Mouse (Mus musculus): ENCODE data around the gene Prkcz. TPM values are rescaled to one million over a fixed set of nuclear protein-coding genes. Genes with fewer than 3 reads are reported as not detected.

Gene Prkcz
- polyA plus RNA-seq, 1 experiment from 2014 or later, result 9.2 TPM

DNA sequence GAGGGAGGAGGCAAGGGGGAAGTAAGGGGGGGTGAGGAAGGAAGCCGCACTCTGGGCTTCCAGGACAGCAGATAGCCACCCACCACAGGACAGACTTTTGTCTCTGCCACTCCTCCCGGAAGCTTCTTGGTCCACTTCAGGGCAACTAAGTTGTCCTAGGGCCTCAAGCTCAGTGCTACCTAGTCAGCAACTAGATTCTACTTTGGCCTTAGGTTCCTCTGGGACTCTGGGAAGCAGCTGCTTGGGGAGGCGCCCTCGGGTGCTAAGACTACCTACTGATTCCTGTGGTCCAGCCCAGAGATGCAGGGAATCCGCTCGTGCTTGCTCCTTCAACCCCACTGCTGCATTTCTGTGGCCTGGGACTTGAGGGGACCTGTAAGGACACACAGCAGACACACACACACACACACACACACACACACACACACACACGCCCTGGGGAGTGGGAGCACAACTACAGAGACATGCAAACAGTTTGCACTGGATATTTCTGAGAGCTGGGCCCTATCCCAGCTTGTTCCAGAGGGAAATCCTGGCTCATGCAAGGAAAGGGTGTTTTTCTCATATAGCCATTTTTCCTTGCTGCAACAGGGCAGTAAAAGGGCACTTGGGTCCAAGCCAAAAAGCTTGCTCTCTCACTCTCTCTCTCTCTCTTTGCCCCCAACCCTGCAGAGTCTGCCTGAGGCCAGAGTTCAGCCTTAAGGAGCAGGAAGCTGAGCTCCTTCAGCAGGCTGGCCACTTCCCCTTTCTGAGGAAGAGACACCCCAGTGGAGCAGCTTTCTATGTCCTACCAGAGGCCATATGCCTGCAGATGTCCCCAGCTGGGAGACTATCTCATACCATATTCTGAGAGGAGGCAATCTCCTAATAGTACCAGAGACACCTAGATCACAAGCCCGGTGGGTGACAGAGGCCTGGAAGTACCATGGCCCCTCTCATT lies 126.5 kb downstream of the Prkcz start:
- Histone ChIP-seq H3K4me2 (replicated peaks) (peak overlapping the region; percentile 56), H3K27ac (peak overlapping the region; percentile 98), H3K9me3 (no peaks in the 10 kb centered on the region), H3K4me3 (peak overlapping the region; percentile 17; the same call in 1 of the 2 replicates), H3K4me1 (peaks cover 84% of the 10 kb centered on the region), H3K36me3 (no peaks in the 10 kb centered on the region), H3K27me3 (no peaks in the 10 kb centered on the region), H3K9ac (peak overlapping the region; percentile 58)
- 44% methylated on average over 8 of the region's 8 CpGs for WGBS
- 0 out of 2 replicates have a peak, but pooled peaks have one; percentile 2 for ATAC-seq (ENCODE audit: low FRiP score, low read depth)

GRCm38 (mm10) chr4:155233878-155234277 lies 127.3 kb downstream of the Prkcz start:
- peak; percentile 87 for ATAC-seq (ENCODE audit: low FRiP score, low read depth)
- whole genome bisulfite sequencing, result under 1% methylated on average over 10 of the region's 10 CpGs
- Histone ChIP-seq H3K4me3 (0 out of 2 replicates have a peak overlapping the region, but pooled peaks have one; percentile 3), H3K27ac (peak overlapping the region; percentile 98), H3K4me2 (replicated peaks) (peak overlapping the region; percentile 56), H3K36me3 (no peaks in the 10 kb centered on the region), H3K27me3 (no peaks in the 10 kb centered on the region), H3K9ac (peak overlapping the region; percentile 58; the same call in 1 of the 2 replicates), H3K9me3 (no peaks in the 10 kb centered on the region), H3K4me1 (peaks cover 84% of the 10 kb centered on the region)

GRCm38 (mm10) chr4:155228461-155228860 lies 132.7 kb downstream of the Prkcz start:
- peaks cover 38% of the 10 kb centered on the region for H3K4me1 ChIP-seq
- 67% methylated on average over 5 of the region's 5 CpGs for WGBS
- ATAC-seq (ENCODE audit: low FRiP score, low read depth), result no peak
- no peak overlapping the region for H3K9ac ChIP-seq
- H3K27ac ChIP-seq, result no peak overlapping the region
- H3K27me3 ChIP-seq, result no peaks in the 10 kb centered on the region
- H3K4me3 ChIP-seq, result no peak overlapping the region
- no peak overlapping the region for H3K4me2 ChIP-seq (replicated peaks)
- H3K9me3 ChIP-seq, result no peaks in the 10 kb centered on the region
- no peaks in the 10 kb centered on the region for H3K36me3 ChIP-seq

GRCm38 (mm10) chr4:155227986-155228385 lies 133.2 kb downstream of the Prkcz start:
- Histone ChIP-seq H3K9ac (no peak overlapping the region), H3K4me2 (replicated peaks) (no peak overlapping the region), H3K4me1 (peaks cover 35% of the 10 kb centered on the region), H3K9me3 (no peaks in the 10 kb centered on the region), H3K36me3 (no peaks in the 10 kb centered on the region), H3K4me3 (no peak overlapping the region), H3K27ac (no peak overlapping the region), H3K27me3 (no peaks in the 10 kb centered on the region)
- ATAC-seq (ENCODE audit: low FRiP score, low read depth), result no peak
- 79% methylated on average over 4 of the region's 4 CpGs for WGBS

- no peak overlapping the region for H3K4me3 ChIP-seq
- peaks cover 5% of the 10 kb centered on the region; the same call in 1 of the 2 replicates for H3K36me3 ChIP-seq
- H3K9me3 ChIP-seq, result no peaks in the 10 kb centered on the region
- WGBS, result 80% methylated on average over 5 of the region's 5 CpGs
- no peaks in the 10 kb centered on the region for H3K27me3 ChIP-seq
- H3K9ac ChIP-seq, result no peak overlapping the region
- H3K4me1 ChIP-seq, result peaks cover 16% of the 10 kb centered on the region
- no peak overlapping the region for H3K4me2 ChIP-seq (replicated peaks)
- no peak for ATAC-seq (ENCODE audit: low FRiP score, low read depth)
- no peak overlapping the region for H3K27ac ChIP-seq
Measured at GRCm38 (mm10) chr4:155225918-155226317, 135.2 kb downstream of the Prkcz start.

- Histone ChIP-seq H3K27ac (peak overlapping the region; percentile 97), H3K9ac (peak overlapping the region; percentile 79), H3K9me3 (no peaks in the 10 kb centered on the region), H3K27me3 (no peaks in the 10 kb centered on the region), H3K4me3 (peak overlapping the region; percentile 98), H3K4me1 (peaks cover 28% of the 10 kb centered on the region), H3K36me3 (peaks cover 5% of the 10 kb centered on the region; the same call in 1 of the 2 replicates), H3K4me2 (replicated peaks) (peak overlapping the region; percentile 74)
- ATAC-seq (ENCODE audit: low FRiP score, low read depth), result no peak
- 32% methylated on average over 20 of the region's 20 CpGs for WGBS
Measured at GRCm38 (mm10) chr4:155223594-155224528, 137.3 kb downstream of the Prkcz start.

- H3K4me1 ChIP-seq, result peaks cover 36% of the 10 kb centered on the region
- H3K4me3 ChIP-seq, result peak overlapping the region; percentile 98
- peak; percentile 99 for ATAC-seq (ENCODE audit: low FRiP score, low read depth)
- no peaks in the 10 kb centered on the region for H3K27me3 ChIP-seq
- H3K9me3 ChIP-seq, result no peaks in the 10 kb centered on the region
- H3K9ac ChIP-seq, result peak overlapping the region; percentile 79
- WGBS, result under 1% methylated on average over 53 of the region's 116 CpGs
- H3K36me3 ChIP-seq, result peaks cover 5% of the 10 kb centered on the region; the same call in 1 of the 2 replicates
- H3K27ac ChIP-seq, result peak overlapping the region; percentile 97
- peak overlapping the region; percentile 96 for H3K4me2 ChIP-seq (replicated peaks)
Measured at GRCm38 (mm10) chr4:155222841-155223593, 138.1 kb downstream of the Prkcz start.

DNA sequence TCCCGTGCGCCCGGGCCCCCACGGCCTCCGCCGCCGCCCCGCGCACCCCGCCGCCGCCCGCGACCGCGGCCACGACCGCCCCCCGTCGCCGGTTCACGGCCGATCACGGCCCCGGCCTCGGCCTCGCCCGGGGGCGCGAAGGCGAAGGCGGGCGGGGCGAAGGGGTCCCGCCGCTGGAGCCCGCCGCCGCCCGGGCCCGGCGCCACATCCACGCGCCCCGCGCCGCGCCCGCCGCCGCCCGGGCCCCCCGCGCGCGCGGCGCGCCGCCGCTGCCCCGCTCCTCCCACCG lies 138.7 kb downstream of the Prkcz start, which contains the start of gene Ski:
Gene Ski (minus strand): TSS at position 41 of the 289 bp plus-strand sequence.
- peaks cover 41% of the 10 kb centered on the region for H3K4me1 ChIP-seq
- H3K9me3 ChIP-seq, result no peaks in the 10 kb centered on the region
- peaks cover 7% of the 10 kb centered on the region for H3K36me3 ChIP-seq
- peak within 1 kb of the TSS; percentile 100 for H3K9ac ChIP-seq
- H3K4me3 ChIP-seq, result peak within 1 kb of the TSS; percentile 98
- 0% methylated on average over 1 of the region's 63 CpGs for WGBS
- no peak for ATAC-seq (ENCODE audit: low FRiP score, low read depth)
- H3K27me3 ChIP-seq, result no peaks in the 10 kb centered on the region
- peak within 1 kb of the TSS; percentile 97 for H3K27ac ChIP-seq
- peak within 1 kb of the TSS; percentile 96 for H3K4me2 ChIP-seq (replicated peaks)

DNA sequence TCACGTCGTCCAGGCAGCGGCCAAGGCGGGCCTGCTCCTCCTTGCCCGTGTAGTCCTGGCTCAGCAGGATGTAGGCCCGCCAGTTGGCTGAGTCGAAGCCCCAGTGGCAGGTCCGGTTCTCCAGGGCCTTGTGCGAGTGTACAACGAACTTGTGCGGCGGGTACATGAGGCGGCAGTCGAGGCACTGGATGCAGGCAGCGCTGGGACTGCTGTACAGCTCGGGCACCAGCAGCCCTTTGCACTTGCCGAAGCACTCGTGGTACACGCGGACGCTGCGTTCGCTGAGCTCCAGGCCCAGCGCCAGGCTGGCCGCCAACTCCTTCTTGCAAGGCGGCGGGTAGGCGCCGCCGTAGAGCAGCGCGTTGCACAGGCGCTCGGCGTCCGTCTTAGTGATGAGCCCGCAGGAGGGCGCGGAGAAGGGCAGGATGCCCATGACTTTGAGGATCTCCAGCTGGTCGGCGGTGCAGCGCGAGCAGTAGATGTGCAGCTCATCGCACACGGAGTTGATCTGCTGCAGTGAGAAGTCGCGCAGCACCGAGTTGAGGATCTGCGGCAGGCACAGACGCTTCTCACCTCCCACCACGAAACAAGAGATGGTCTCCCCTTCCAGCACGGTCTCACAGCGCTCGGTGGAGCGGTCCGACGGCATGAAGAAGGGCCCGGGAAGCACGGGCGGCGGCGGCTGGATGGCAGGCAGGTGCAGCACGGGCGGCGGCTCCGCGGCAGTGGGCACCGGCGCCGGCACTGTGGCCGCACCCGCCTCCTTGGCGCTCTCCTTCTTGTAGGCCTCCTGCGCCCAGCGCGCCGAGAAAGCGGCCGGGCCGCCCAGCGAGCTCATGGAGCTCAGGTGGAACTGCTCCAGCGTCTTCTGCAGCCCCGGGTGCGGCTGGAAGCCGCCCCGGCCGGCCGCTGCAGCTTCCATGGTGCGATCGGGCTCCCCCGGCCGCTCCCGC lies 139.3 kb downstream of the Prkcz start:
- H3K36me3 ChIP-seq, result peaks cover 9% of the 10 kb centered on the region
- no peaks in the 10 kb centered on the region for H3K9me3 ChIP-seq
- H3K9ac ChIP-seq, result peak overlapping the region; percentile 100
- ATAC-seq (ENCODE audit: low FRiP score, low read depth), result no peak
- peak overlapping the region; percentile 98 for H3K4me3 ChIP-seq
- peaks cover 47% of the 10 kb centered on the region for H3K4me1 ChIP-seq
- peak overlapping the region; percentile 74 for H3K27ac ChIP-seq
- under 1% methylated on average over 88 of the region's 93 CpGs for WGBS
- H3K27me3 ChIP-seq, result no peaks in the 10 kb centered on the region
- peak overlapping the region; percentile 96 for H3K4me2 ChIP-seq (replicated peaks)

- Histone ChIP-seq H3K4me1 (peaks cover 55% of the 10 kb centered on the region), H3K4me2 (replicated peaks) (peak overlapping the region; percentile 96), H3K4me3 (peak overlapping the region; percentile 98), H3K36me3 (peaks cover 14% of the 10 kb centered on the region), H3K27me3 (no peaks in the 10 kb centered on the region), H3K27ac (peak overlapping the region; percentile 74; the same call in 1 of the 2 replicates), H3K9ac (peak overlapping the region; percentile 100), H3K9me3 (no peaks in the 10 kb centered on the region)
- ATAC-seq (ENCODE audit: low FRiP score, low read depth), result no peak
- WGBS, result 2% methylated on average over 7 of the region's 7 CpGs
Measured at GRCm38 (mm10) chr4:155221106-155221505, 140.1 kb downstream of the Prkcz start.
